Mouse (Mus musculus): ENCODE measurements around the gene Vsx1. TPM values are rescaled to one million over a fixed set of nuclear protein-coding genes. Genes with fewer than 3 reads are reported as not detected.
A peak's percentile ranks its signal among the peaks of the same experiment; 100 is the strongest.

The Vsx1 gene
- total and polyA plus RNA-seq, 3 experiments, result not detected

GRCm38 (mm10) chr2:150656112-150656511 is 33.0 kb downstream of the Vsx1 start:
- Histone ChIP-seq H3K27me3 (replicated peaks) (no peaks in the 10 kb centered on the region), H3K9me3 (replicated peaks; ENCODE audit: low read length) (peaks cover 9% of the 10 kb centered on the region), H3K4me2 (ENCODE audit: insufficient read depth, low read depth, poor library complexity, severe bottlenecking) (no peak overlapping the region), H3K9ac (ENCODE audit: insufficient read depth, low read depth) (no peak overlapping the region), H3K4me3 (replicated peaks in 1 of 3; ENCODE audit: low read depth in 2 of 3, low read length in 2 of 3, poor library complexity in 1 of 3) (no peak overlapping the region), H3K79me2 (replicated peaks; ENCODE audit: control insufficient read depth, extremely low read depth, insufficient read depth, poor library complexity, severe bottlenecking) (no peaks in the 10 kb centered on the region), H3K4me1 (ENCODE audit: control insufficient read depth in 1 of 2, insufficient read depth in 2 of 2) (peaks cover 0 to 31% of the 10 kb centered on the region in 2 experiments; a peak in 2 of 4 replicates), H3K36me3 (replicated peaks in 1 of 2; ENCODE audit: control insufficient read depth in 1 of 2, insufficient read depth in 1 of 2, low read length in 1 of 2) (no peaks in the 10 kb centered on the region), H3K27ac (ENCODE audit: insufficient read depth, low read depth) (no peak overlapping the region)
- 0 out of 2 replicates have a peak, but pooled peaks have one; percentile 8 for TF ChIP-seq EP300 (IDR thresholded peaks at IDR 0.05; ENCODE audit: low read length)
- TF ChIP-seq USF1 (IDR thresholded peaks at IDR 0.05; ENCODE audit: low read depth, low read length), result no peak
- dilution Hi-C loops (cut with MboI; ENCODE audit: extremely low pct_ligation_motif_present, extremely low pct_unique_long_range_greater_than_20kb, low sequenced_read_pairs), result no loop called here
- in situ Hi-C loops (cut with MboI; ENCODE audit: low pct_ligation_motif_present, low pct_unique_long_range_greater_than_20kb, low sequenced_read_pairs), result no loop called here
- DNase-seq (ENCODE audit: extremely low read depth), result no peak

DNA sequence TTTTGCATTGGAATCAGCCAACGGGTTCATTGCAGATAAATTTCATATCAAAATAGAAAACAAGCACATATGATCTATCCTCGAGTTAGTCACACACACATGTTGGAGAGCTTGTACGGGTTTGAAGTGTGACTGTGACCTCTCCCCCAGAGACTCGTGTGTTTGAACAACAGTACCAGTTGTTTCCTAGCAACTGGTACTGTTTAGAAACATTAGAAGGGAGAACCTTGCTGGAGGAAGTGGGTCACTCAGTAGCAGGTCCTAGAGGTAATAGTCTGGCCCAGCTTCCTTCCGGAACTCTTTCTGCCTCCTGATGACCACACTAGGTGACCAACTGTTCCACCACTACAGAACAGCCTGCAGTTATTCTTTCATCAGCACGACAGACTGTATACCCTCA is 33.9 kb downstream of the Vsx1 start:
- DNase-seq (ENCODE audit: extremely low read depth), result no peak
- Histone ChIP-seq H3K27me3 (replicated peaks) (no peaks in the 10 kb centered on the region), H3K9me3 (replicated peaks; ENCODE audit: low read length) (peaks cover 9% of the 10 kb centered on the region), H3K27ac (ENCODE audit: insufficient read depth, low read depth) (no peak overlapping the region), H3K4me3 (replicated peaks in 1 of 3; ENCODE audit: low read depth in 2 of 3, low read length in 2 of 3, poor library complexity in 1 of 3) (no peak overlapping the region), H3K9ac (ENCODE audit: insufficient read depth, low read depth) (no peak overlapping the region), H3K4me1 (ENCODE audit: control insufficient read depth in 1 of 2, insufficient read depth in 2 of 2) (peaks cover 0 to 23% of the 10 kb centered on the region in 2 experiments; a peak in 2 of 4 replicates), H3K79me2 (replicated peaks; ENCODE audit: control insufficient read depth, extremely low read depth, insufficient read depth, poor library complexity, severe bottlenecking) (no peaks in the 10 kb centered on the region), H3K4me2 (ENCODE audit: insufficient read depth, low read depth, poor library complexity, severe bottlenecking) (no peak overlapping the region), H3K36me3 (replicated peaks in 1 of 2; ENCODE audit: control insufficient read depth in 1 of 2, insufficient read depth in 1 of 2, low read length in 1 of 2) (no peaks in the 10 kb centered on the region)
- dilution Hi-C loops (cut with MboI; ENCODE audit: extremely low pct_ligation_motif_present, extremely low pct_unique_long_range_greater_than_20kb, low sequenced_read_pairs) (no loop called here), in situ Hi-C loops (cut with MboI; ENCODE audit: low pct_ligation_motif_present, low pct_unique_long_range_greater_than_20kb, low sequenced_read_pairs) (no loop called here)
- TF ChIP-seq RCOR1 (conservative IDR thresholded peaks at IDR 0.05; ENCODE audit: low read depth, low read length) (no peak), TBP (conservative IDR thresholded peaks at IDR 0.05; ENCODE audit: low read depth, low read length) (no peak), TCF12 (IDR thresholded peaks at IDR 0.05; ENCODE audit: low read depth, low read length) (no peak), CHD1 (IDR thresholded peaks at IDR 0.05; ENCODE audit: low read depth, low read length) (no peak), SMC3 (IDR thresholded peaks at IDR 0.05; ENCODE audit: low read depth, low read length) (no peak), HCFC1 (IDR thresholded peaks at IDR 0.05; ENCODE audit: low read depth, low read length) (no peak), MEF2A (IDR thresholded peaks at IDR 0.05; ENCODE audit: borderline replicate concordance, low read depth, low read length) (no peak), ETS1 (conservative IDR thresholded peaks at IDR 0.05; ENCODE audit: low read depth, low read length) (no peak), SIN3A (IDR thresholded peaks at IDR 0.05; ENCODE audit: low read length) (no peak), GABPA (IDR thresholded peaks at IDR 0.05; ENCODE audit: insufficient replicate concordance, low read depth, low read length) (no peak), MAFK (IDR thresholded peaks at IDR 0.05; ENCODE audit: insufficient replicate concordance, low read length) (no peak), ZNF384 (IDR thresholded peaks at IDR 0.05; ENCODE audit: low read depth, low read length) (no peak), MXI1 (IDR thresholded peaks at IDR 0.05; ENCODE audit: low read depth, low read length) (no peak), POLR2A (IDR thresholded peaks at IDR 0.05; ENCODE audit: low read depth, low read length) (no peak), USF2 (conservative IDR thresholded peaks at IDR 0.05; ENCODE audit: low read depth, low read length) (no peak), BHLHE40 (IDR thresholded peaks at IDR 0.05; ENCODE audit: low read depth, low read length) (no peak)
